8 mouse cellular contexts compared by ENCODE assay signal in genomic region chr3:105958974-105959580, GRCm38 (mm10). TPM values are rescaled to one million over a fixed set of nuclear protein-coding genes. Genes with fewer than 3 reads are reported as not detected.
DNase-seq lines count a peak whose midpoint lies in the region; ATAC-seq lines count a peak whose summit lies in the region.

Wdr77 (plus strand) TSS chr3:105959369.

- under 1% methylated on average over 51 of the region's 52 CpGs for WGBS in forebrain, embryonic 14.5 days
- WGBS in neural tube, embryonic 15.5 days = under 1% methylated on average over 52 of the region's 52 CpGs

- no peaks in the 10 kb centered on the region for H3K27me3 ChIP-seq in forebrain, embryonic 14.5 days (replicated peaks; ENCODE audit: control insufficient read depth, insufficient read depth, low read length)
- no peaks in the 10 kb centered on the region for H3K27me3 ChIP-seq in neural tube, embryonic 15.5 days (replicated peaks)

- peak; percentile 98 for ATAC-seq in forebrain, embryonic 14.5 days
- ATAC-seq in neural tube, embryonic 15.5 days (ENCODE audit: low FRiP score) = peak; percentile 97

- no peaks in the 10 kb centered on the region for H3K9me3 ChIP-seq in forebrain, embryonic 14.5 days (replicated peaks; ENCODE audit: control insufficient read depth, low read length)
- no peaks in the 10 kb centered on the region for H3K9me3 ChIP-seq in neural tube, embryonic 15.5 days (replicated peaks)

- DNase-seq in ES-CJ7 (ENCODE audit: low read depth, low spot score) = peak; percentile 99
- DNase-seq in cerebellum, adult 11 months = peak; percentile 93
- DNase-seq in forebrain, embryonic 14.5 days (ENCODE audit: low spot score) = peak; percentile 100
- DNase-seq in heart, postnatal 14 days = peak; percentile 95 to 96
- DNase-seq in layer of hippocampus, adult 11-12 months (ENCODE audit: low spot score) = peak; percentile 95
- DNase-seq in lung, adult 18-20 months = peak; percentile 95 to 97
- DNase-seq in testis, postnatal 14 days (ENCODE audit: low spot score) = peak; percentile 98

- peak within 1 kb of the TSS; percentile 75 for H3K27ac ChIP-seq in forebrain, embryonic 14.5 days (ENCODE audit: low read depth, low read length)
- H3K27ac ChIP-seq in neural tube, embryonic 15.5 days (replicated peaks) = peak within 1 kb of the TSS; percentile 88

- H3K9ac ChIP-seq in forebrain, embryonic 14.5 days (ENCODE audit: low read length) = peak within 1 kb of the TSS; percentile 92
- H3K9ac ChIP-seq in neural tube, embryonic 15.5 days (replicated peaks) = peak within 1 kb of the TSS; percentile 81

- peaks cover 17% of the 10 kb centered on the region for H3K4me1 ChIP-seq in forebrain, embryonic 14.5 days (ENCODE audit: control insufficient read depth, insufficient read depth, low read length)
- H3K4me1 ChIP-seq in neural tube, embryonic 15.5 days = peaks cover 41% of the 10 kb centered on the region

- H3K4me2 ChIP-seq in forebrain, embryonic 14.5 days (ENCODE audit: low read length) = peak within 1 kb of the TSS; percentile 69
- H3K4me2 ChIP-seq in neural tube, embryonic 15.5 days = peak within 1 kb of the TSS; percentile 89

- H3K36me3 ChIP-seq in forebrain, embryonic 14.5 days (ENCODE audit: control insufficient read depth, insufficient read depth, low read length) = peaks cover 44% of the 10 kb centered on the region
- H3K36me3 ChIP-seq in neural tube, embryonic 15.5 days = peaks cover 37% of the 10 kb centered on the region

- intact Hi-C loops in heart, postnatal 14 days (cut with DNase I) = loop anchor here (5.0 kb wide), 2 partner anchors 237 to 272 kb away; partner anchors contain the start of gene Ddx20

- peak within 1 kb of the TSS; percentile 78 for H3K4me3 ChIP-seq in forebrain, embryonic 14.5 days (ENCODE audit: low read depth, low read length)
- H3K4me3 ChIP-seq in neural tube, embryonic 15.5 days (replicated peaks) = peak within 1 kb of the TSS; percentile 83

RNA-seq across cellular contexts. Expression of gene Wdr77, which starts in this region (rescaled TPM):
- 87.5 and 88.2 TPM in 2 replicates for polyA plus RNA-seq in forebrain, embryonic 14.5 days (2014; fragmentation: Nextera tagmentation; extraction: Ambion mirVana)
- total RNA-seq in heart, postnatal 14 days (2021) = 10 to 100 TPM; 38.9 to 47.3 TPM
- 86.7 and 104 TPM in 2 replicates for polyA plus RNA-seq in neural tube, embryonic 15.5 days (2015; fragmentation: Nextera tagmentation; extraction: Ambion mirVana)

Comparison
In these comparisons a context has a peak if more than half of its experiments do, and no peak if none do; other contexts are left out.
1. Peak in every context shown above with its lines: DNase-seq, ATAC-seq, H3K4me3 ChIP-seq and H3K27ac ChIP-seq.